Comparison of ENCODE assay signal across 22 mouse cellular contexts in the genomic region with DNA sequence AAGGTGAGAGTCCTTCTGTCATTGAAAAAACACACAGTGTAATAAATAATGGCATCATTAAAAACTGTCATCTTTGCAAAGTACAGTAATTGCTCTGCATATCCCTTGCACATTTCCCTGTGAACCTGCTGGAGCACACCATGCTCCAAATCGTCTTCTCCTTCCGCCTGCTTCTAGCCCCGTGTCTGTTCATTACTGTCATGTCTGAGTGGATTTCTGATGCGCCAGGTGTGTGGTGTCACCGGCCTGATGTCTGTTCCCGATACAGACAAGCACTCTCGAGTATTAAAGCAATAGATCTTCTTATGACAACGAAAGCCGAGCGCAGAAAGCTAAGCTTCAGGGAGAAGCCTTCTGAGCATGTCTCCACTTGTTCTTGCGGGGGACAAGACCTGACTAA.
"Had no signal": no experiment of that assay in that cellular context is flagged by ENCODE, and none has a peak within 500 bp of the region (broad histone marks: within the 10 kb centered on the region; RNA-seq: fewer than 3 reads in every experiment).

No protein-coding gene starts in this region.

- H3K9ac ChIP-seq: kidney, embryonic 15.5 days; limb, embryonic 12.5 days; limb, embryonic 15.5 days; liver, embryonic 14.5 days; liver, postnatal 0 days; lung, embryonic 14.5 days; midbrain, embryonic 13.5 days had no signal

- H3K9me3 ChIP-seq: kidney, embryonic 15.5 days; limb, embryonic 12.5 days; limb, embryonic 15.5 days; midbrain, embryonic 13.5 days had no signal

- H3K4me2 ChIP-seq: kidney, embryonic 15.5 days; limb, embryonic 12.5 days; limb, embryonic 15.5 days; liver, embryonic 11.5 days; lung, embryonic 14.5 days; midbrain, embryonic 13.5 days had no signal

- H3K27ac ChIP-seq: kidney, embryonic 15.5 days; layer of hippocampus, adult 2 months; limb, embryonic 12.5 days; limb, embryonic 15.5 days; liver, embryonic 14.5 days; macrophage; midbrain, embryonic 13.5 days; stomach, postnatal 0 days had no signal

- H3K4me1 ChIP-seq: kidney, embryonic 15.5 days; limb, embryonic 12.5 days; limb, embryonic 15.5 days; midbrain, embryonic 13.5 days had no signal

- H3K4me3 ChIP-seq: kidney, embryonic 15.5 days; layer of hippocampus, adult 2 months; limb, embryonic 12.5 days; limb, embryonic 15.5 days; midbrain, embryonic 13.5 days had no signal

- H3K36me3 ChIP-seq: kidney, embryonic 15.5 days; limb, embryonic 12.5 days; limb, embryonic 15.5 days; midbrain, embryonic 13.5 days had no signal

- ATAC-seq: liver, postnatal 0 days; lung, postnatal 0 days; midbrain, embryonic 13.5 days; midbrain, embryonic 16.5 days had no signal

- H3K27me3 ChIP-seq: kidney, embryonic 15.5 days; limb, embryonic 12.5 days; limb, embryonic 15.5 days; midbrain, embryonic 13.5 days had no signal

- DNase-seq: kidney, adult 8-10 months; kidney, postnatal 14 days; left cerebral cortex, postnatal 4 days; liver, postnatal 0 days; lung, embryonic 14.5 days; right cerebral cortex, adult 18-20 months; right cerebral cortex, postnatal 14 days; right cerebral cortex, postnatal 4 days; thymus, adult 2 months; thymus, postnatal 14 days; thymus, postnatal 4 days had no signal
